Mouse (Mus musculus): ENCODE results near the gene Ces4a. TPM values are rescaled to one million over a fixed set of nuclear protein-coding genes. Genes with fewer than 3 reads are reported as not detected.
"Not testable (repeated sequence)": the region's sequence is repeated elsewhere in the genome, so short reads cannot be mapped to it uniquely, and the experiment has no call there.

Ces4a gene
- polyA plus RNA-seq (2012; ENCODE audit: insufficient read depth, low replicate concordance), result not detected in 2 replicates

DNA sequence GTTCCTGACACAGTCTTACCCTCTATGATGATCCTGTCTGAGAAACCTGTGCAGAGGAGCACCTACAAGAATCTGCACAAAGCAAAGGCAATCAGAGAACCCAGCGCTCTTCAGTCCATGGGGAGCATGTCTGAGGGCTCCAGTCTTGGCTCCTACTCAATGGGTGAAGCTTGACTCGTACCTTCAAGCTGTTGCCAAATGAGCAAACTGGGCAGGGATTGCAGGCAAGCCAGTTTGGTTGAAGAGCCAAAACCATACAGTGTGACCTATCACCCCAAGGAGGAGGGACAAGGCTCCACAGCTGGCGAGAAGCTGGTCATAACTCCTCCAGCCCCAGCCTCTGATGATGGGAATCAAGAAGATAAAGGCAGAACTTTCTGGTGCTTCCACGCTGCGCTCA is at the start of gene Ces4a:
Ces4a (plus strand) TSS at position 292 of the 400 bp plus-strand sequence.
- H3K4me1 ChIP-seq, result peaks cover 7% of the 10 kb centered on the region
- peaks cover 32% of the 10 kb centered on the region for H3K27me3 ChIP-seq (replicated peaks)
- TF ChIP-seq GATA1 (IDR thresholded peaks at IDR 0.05; ENCODE audit: borderline replicate concordance, low read length) (no peak), FLI1 (IDR thresholded peaks at IDR 0.05; ENCODE audit: low read length) (no peak)
- H3K4me3 ChIP-seq (replicated peaks), result no peak within 1 kb of the TSS
- H3K36me3 ChIP-seq (replicated peaks; ENCODE audit: low read length), result no peaks in the 10 kb centered on the region
- no peaks in the 10 kb centered on the region for H3K9me3 ChIP-seq

GRCm38 (mm10) chr8:105083449-105084050 is 48.0 kb upstream of the Ces4a start, which contains the start of gene Ces3b:
Gene Ces3b (plus strand): TSS chr8:105083753.
- Histone ChIP-seq H3K4me1 (no peaks in the 10 kb centered on the region), H3K4me3 (replicated peaks) (no peak within 1 kb of the TSS), H3K36me3 (replicated peaks; ENCODE audit: low read length) (no peaks in the 10 kb centered on the region), H3K9me3 (no peaks in the 10 kb centered on the region), H3K27me3 (replicated peaks) (peaks cover 11% of the 10 kb centered on the region)
- TF ChIP-seq GATA1 (IDR thresholded peaks at IDR 0.05; ENCODE audit: borderline replicate concordance, low read length), result no peak
- TF ChIP-seq FLI1 (IDR thresholded peaks at IDR 0.05; ENCODE audit: low read length), result no peak

DNA sequence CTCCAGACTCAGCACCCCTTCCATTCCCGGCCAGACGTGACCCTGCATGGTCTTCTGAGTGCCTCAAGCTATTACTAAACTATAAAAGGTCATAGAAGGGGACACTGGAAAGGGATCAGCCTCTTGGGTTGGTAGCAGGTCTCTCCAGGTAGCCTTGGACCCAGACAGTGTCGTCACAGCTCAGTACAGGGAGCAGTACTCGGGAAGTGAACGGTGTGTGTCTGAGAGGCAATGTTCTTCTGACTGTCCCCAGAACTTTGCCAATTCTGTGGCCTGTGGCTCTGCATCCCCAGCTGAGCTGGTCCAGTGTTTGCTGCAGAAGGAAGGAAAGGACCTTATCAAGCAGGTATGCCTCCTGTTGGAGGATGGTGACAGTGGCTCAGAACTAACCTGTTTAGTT is 43.4 kb upstream of the Ces4a start:
- H3K9me3 ChIP-seq; H3K4me1 ChIP-seq; H3K4me3 ChIP-seq (replicated peaks); H3K36me3 ChIP-seq (replicated peaks; ENCODE audit: low read length): not testable (repeated sequence)
- peaks cover 19% of the 10 kb centered on the region for H3K27me3 ChIP-seq (replicated peaks)

DNA sequence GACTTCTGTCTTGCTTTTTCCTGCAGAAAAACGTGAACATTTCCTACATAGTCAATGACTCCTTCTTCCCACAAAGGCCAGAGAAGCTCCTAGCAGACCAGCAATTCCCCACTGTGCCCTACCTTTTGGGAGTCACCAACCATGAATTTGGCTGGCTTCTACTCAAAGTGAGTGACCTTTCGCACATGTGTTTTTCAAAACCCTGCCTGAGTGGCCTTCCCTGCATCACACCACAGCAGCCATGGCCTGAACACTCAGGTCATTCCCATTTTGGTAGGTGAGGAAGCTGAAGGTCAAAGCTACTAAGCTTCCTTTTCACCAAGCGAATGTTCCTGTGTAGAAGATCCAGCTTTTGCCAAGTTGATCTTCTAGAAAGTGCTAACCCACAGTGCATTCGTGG is 43.0 kb upstream of the Ces4a start:
- no peaks in the 10 kb centered on the region for H3K4me1 ChIP-seq
- peaks cover 19% of the 10 kb centered on the region for H3K27me3 ChIP-seq (replicated peaks)
- no peak overlapping the region for H3K4me3 ChIP-seq (replicated peaks)
- no peaks in the 10 kb centered on the region for H3K36me3 ChIP-seq (replicated peaks; ENCODE audit: low read length)
- H3K9me3 ChIP-seq, result no peaks in the 10 kb centered on the region
- no peak for TF ChIP-seq FLI1 (IDR thresholded peaks at IDR 0.05; ENCODE audit: low read length)

DNA sequence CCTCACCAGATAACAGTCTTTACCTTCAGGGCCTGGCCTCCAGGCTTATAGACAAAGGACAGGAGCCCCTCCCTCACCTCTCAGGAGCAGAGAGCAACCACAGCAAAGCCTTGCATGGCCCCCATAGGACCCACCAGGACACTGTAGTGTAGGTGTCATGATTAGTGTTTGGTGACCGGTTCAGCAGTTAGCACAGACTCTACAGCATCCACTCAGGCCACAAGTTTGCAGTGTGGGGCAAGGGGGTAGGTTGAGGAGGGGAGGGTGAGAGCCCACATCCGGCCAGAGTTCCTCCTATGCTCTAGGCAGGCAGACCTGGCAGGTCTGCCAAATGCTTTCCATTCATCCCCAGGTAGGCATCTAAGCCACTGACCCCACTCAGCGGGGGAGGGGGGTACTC is 37.6 kb upstream of the Ces4a start:
- H3K4me1 ChIP-seq, result peaks cover 11% of the 10 kb centered on the region; the same call in 1 of the 2 replicates
- H3K4me3 ChIP-seq (replicated peaks), result no peak overlapping the region
- no peaks in the 10 kb centered on the region for H3K36me3 ChIP-seq (replicated peaks; ENCODE audit: low read length)
- H3K9me3 ChIP-seq, result no peaks in the 10 kb centered on the region
- H3K27me3 ChIP-seq (replicated peaks), result peaks cover 12% of the 10 kb centered on the region
- TF ChIP-seq GATA1 (IDR thresholded peaks at IDR 0.05; ENCODE audit: borderline replicate concordance, low read length), result no peak
- TF ChIP-seq FLI1 (IDR thresholded peaks at IDR 0.05; ENCODE audit: low read length), result no peak

GRCm38 (mm10) chr8:105102101-105102785 is 29.4 kb upstream of the Ces4a start:
- not testable (repeated sequence) for H3K4me1 ChIP-seq; H3K9me3 ChIP-seq; H3K27me3 ChIP-seq (replicated peaks); H3K36me3 ChIP-seq (replicated peaks; ENCODE audit: low read length); H3K4me3 ChIP-seq (replicated peaks)

GRCm38 (mm10) chr8:105103701-105104100 is 27.9 kb upstream of the Ces4a start:
- not testable (repeated sequence) for H3K9me3 ChIP-seq; H3K4me1 ChIP-seq; H3K4me3 ChIP-seq (replicated peaks); H3K27me3 ChIP-seq (replicated peaks); H3K36me3 ChIP-seq (replicated peaks; ENCODE audit: low read length)

DNA sequence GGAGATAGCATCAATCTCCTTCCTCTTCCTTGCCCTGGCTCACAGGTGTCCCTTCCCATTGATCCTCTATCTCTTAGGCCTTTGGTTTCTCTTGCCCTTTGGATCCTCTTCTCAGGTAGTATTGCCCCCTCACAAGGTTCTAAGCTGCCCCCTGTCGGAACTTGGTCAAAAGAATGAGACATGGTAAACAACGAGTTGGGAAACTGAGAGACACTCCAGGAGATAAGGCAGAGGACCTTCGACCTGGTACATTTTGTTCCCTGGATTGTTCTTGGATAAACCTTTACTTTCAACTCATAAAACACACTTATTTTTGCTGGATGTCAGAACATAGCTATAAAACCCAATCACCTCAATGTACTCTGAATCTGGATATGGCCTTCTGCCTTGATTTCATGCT is 27.4 kb upstream of the Ces4a start:
- no peaks in the 10 kb centered on the region for H3K9me3 ChIP-seq
- no peaks in the 10 kb centered on the region for H3K36me3 ChIP-seq (replicated peaks; ENCODE audit: low read length)
- no peak overlapping the region for H3K4me3 ChIP-seq (replicated peaks)
- no peaks in the 10 kb centered on the region for H3K4me1 ChIP-seq
- TF ChIP-seq GATA1 (IDR thresholded peaks at IDR 0.05; ENCODE audit: borderline replicate concordance, low read length), result no peak
- TF ChIP-seq FLI1 (IDR thresholded peaks at IDR 0.05; ENCODE audit: low read length), result no peak
- peaks cover 2% of the 10 kb centered on the region for H3K27me3 ChIP-seq (replicated peaks)

DNA sequence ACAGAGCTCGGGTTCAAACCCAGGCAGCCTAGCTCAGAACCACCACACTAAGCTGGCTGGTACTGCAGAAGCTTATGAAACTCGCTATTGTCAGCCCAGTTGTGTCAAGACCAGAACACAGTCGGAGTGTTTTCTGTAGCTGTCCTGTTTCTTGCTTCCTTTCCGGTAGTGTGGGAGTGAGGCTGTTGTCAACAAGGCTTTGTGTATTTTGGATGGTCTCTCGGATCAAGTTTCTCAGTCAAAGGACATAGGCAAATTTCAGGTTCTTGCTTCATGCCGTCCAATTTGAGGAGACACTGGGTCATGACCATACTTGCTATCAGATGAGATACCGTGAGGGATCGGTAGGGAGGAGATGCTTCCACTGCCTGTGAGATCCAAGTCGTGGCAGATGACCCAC is 1.7 kb upstream of the Ces4a start:
- peaks cover 28% of the 10 kb centered on the region for H3K27me3 ChIP-seq (replicated peaks)
- H3K4me1 ChIP-seq, result peaks cover 12% of the 10 kb centered on the region
- no peak overlapping the region for H3K4me3 ChIP-seq (replicated peaks)
- TF ChIP-seq FLI1 (IDR thresholded peaks at IDR 0.05; ENCODE audit: low read length) (no peak), GATA1 (IDR thresholded peaks at IDR 0.05; ENCODE audit: borderline replicate concordance, low read length) (no peak)
- no peaks in the 10 kb centered on the region for H3K9me3 ChIP-seq
- no peaks in the 10 kb centered on the region for H3K36me3 ChIP-seq (replicated peaks; ENCODE audit: low read length)

GRCm38 (mm10) chr8:105138423-105138822 is 6.8 kb downstream of the Ces4a start:
- no peak for TF ChIP-seq FLI1 (IDR thresholded peaks at IDR 0.05; ENCODE audit: low read length)
- TF ChIP-seq GATA1 (IDR thresholded peaks at IDR 0.05; ENCODE audit: borderline replicate concordance, low read length), result no peak
- Histone ChIP-seq H3K9me3 (no peaks in the 10 kb centered on the region), H3K36me3 (replicated peaks; ENCODE audit: low read length) (no peaks in the 10 kb centered on the region), H3K4me1 (peaks cover 11% of the 10 kb centered on the region), H3K4me3 (replicated peaks) (no peak overlapping the region), H3K27me3 (replicated peaks) (peaks cover 34% of the 10 kb centered on the region)

GRCm38 (mm10) chr8:105142395-105142794 is 10.8 kb downstream of the Ces4a start:
- H3K4me3 ChIP-seq (replicated peaks), result no peak overlapping the region
- TF ChIP-seq FLI1 (IDR thresholded peaks at IDR 0.05; ENCODE audit: low read length), result no peak
- no peak for TF ChIP-seq GATA1 (IDR thresholded peaks at IDR 0.05; ENCODE audit: borderline replicate concordance, low read length)
- peaks cover 46% of the 10 kb centered on the region for H3K27me3 ChIP-seq (replicated peaks)

More at GRCm38 (mm10) chr8:105142395-105142794, 10.8 kb downstream of the Ces4a start:
- Histone ChIP-seq H3K9me3 (no peaks in the 10 kb centered on the region), H3K4me1 (peaks cover 11% of the 10 kb centered on the region), H3K36me3 (replicated peaks; ENCODE audit: low read length) (no peaks in the 10 kb centered on the region)

All from megakaryocyte, embryonic 14.5 days (primary cell).